Mouse (Mus musculus) kidney, adult 2 months (tissue): ENCODE data around the gene Wbp1. TPM values are rescaled to one million over a fixed set of nuclear protein-coding genes. Genes with fewer than 3 reads are reported as not detected.

Experiments used
- DNase-seq: peaks from one replicate; pipeline ENCODE4 v3.0.0; 2021
- H3K27ac ChIP-seq: fragments of 200-500 bp; 2 replicates; pipeline ENCODE4 v1.5.1; 2012; ENCODE audit warnings: low read depth, low read length, control low read depth, inconsistent platforms; ENCODE audit not compliant: insufficient read depth
- H3K27me3 ChIP-seq: fragments of 200-500 bp; replicated peaks from 2 replicates; pipeline ENCODE4 v1.6.1; 2012; ENCODE audit warnings: mild to moderate bottlenecking, moderate library complexity, low read length, inconsistent platforms; ENCODE audit not compliant: control insufficient read depth, insufficient read depth
- H3K36me3 ChIP-seq: fragments of 200-500 bp; 2 replicates; pipeline ENCODE4 v1.6.1; 2012; ENCODE audit warnings: mild to moderate bottlenecking, moderate library complexity, low read length, inconsistent platforms; ENCODE audit not compliant: control insufficient read depth, insufficient read depth
- H3K4me1 ChIP-seq: fragments of 200-500 bp; 2 replicates; pipeline ENCODE4 v1.6.1; 2011; ENCODE audit warnings: low read length; ENCODE audit not compliant: control insufficient read depth, insufficient read depth
- H3K4me3 ChIP-seq: fragments of 200-500 bp; 2 replicates; pipeline ENCODE4 v1.5.1; 2011; ENCODE audit warnings: mild to moderate bottlenecking, low read depth, low read length, control low read depth; ENCODE audit not compliant: insufficient read depth
- CTCF ChIP-seq: fragments of 200-500 bp; conservative IDR thresholded peaks from 2 replicates; pipeline ENCODE4 v1.5.1; 2011; ENCODE audit warnings: low read depth, mild to moderate bottlenecking, control low read depth, low read length, moderate library complexity, mixed read lengths; ENCODE audit not compliant: insufficient read depth, insufficient read length
- POLR2A ChIP-seq: fragments of 200-500 bp; IDR thresholded peaks from one replicate; pipeline ENCODE4 v1.6.1; 2011; ENCODE audit warnings: low read depth, low read length, control low read depth
- WGBS: fragments of 180-500 bp; shearing (Covaris S2); methylation state at CpG from one replicate; pipeline ENCODE4 v1.1.7; 2018; 5-methylcytosine and 5-hydroxymethylcytosine counted together
- polyA plus RNA-seq: library from polyadenylated mRNA; depleted of rRNA; stranded (reverse); fragments of >200 nt; gene quantifications from 2 replicates; pipeline ENCODE4 v1.2.3, GENCODE M21; 2012; rRNA removed

Gene Wbp1
- polyA plus RNA-seq, 1 experiment, result 203 TPM

- DNase-seq, result peak; percentile 50
- Histone ChIP-seq H3K4me3 (peak within 1 kb of the TSS; percentile 56), H3K36me3 (no peaks in the 10 kb centered on the region), H3K4me1 (no peaks in the 10 kb centered on the region), H3K27ac (peak within 1 kb of the TSS; percentile 92), H3K27me3 (no peaks in the 10 kb centered on the region)
- TF ChIP-seq POLR2A (no peak), CTCF (no peak)
- whole genome bisulfite sequencing, result under 1% methylated on average over 54 of the region's 54 CpGs
Observed at GRCm38 (mm10) chr6:83077630-83078323, 43.6 kb downstream of the Wbp1 start, which contains the start of gene Pcgf1. Gene Pcgf1, plus strand, starts transcription at chr6:83077869.

GRCm38 (mm10) chr6:83074979-83075378, 46.4 kb downstream of the Wbp1 start:
- H3K4me3 ChIP-seq, result no peak overlapping the region
- WGBS, result 22% methylated on average over 2 of the region's 2 CpGs
- no peaks in the 10 kb centered on the region for H3K36me3 ChIP-seq
- H3K4me1 ChIP-seq, result no peaks in the 10 kb centered on the region
- peak; percentile 42 for DNase-seq
- no peak overlapping the region for H3K27ac ChIP-seq
- H3K27me3 ChIP-seq, result peaks cover 12% of the 10 kb centered on the region
- TF ChIP-seq CTCF, result no peak

GRCm38 (mm10) chr6:83071220-83071619, 50.1 kb downstream of the Wbp1 start:
- no peaks in the 10 kb centered on the region for H3K4me1 ChIP-seq
- no peak for DNase-seq
- TF ChIP-seq CTCF, result no peak
- no peak for TF ChIP-seq POLR2A
- no peak overlapping the region for H3K4me3 ChIP-seq
- 6% methylated on average over 24 of the region's 24 CpGs for WGBS
- H3K27me3 ChIP-seq, result peaks cover 23% of the 10 kb centered on the region
- H3K36me3 ChIP-seq, result no peaks in the 10 kb centered on the region
- no peak overlapping the region for H3K27ac ChIP-seq

- Histone ChIP-seq H3K4me3 (no peak overlapping the region), H3K27me3 (peaks cover 23% of the 10 kb centered on the region), H3K36me3 (no peaks in the 10 kb centered on the region), H3K27ac (no peak overlapping the region), H3K4me1 (no peaks in the 10 kb centered on the region)
- WGBS, result 3% methylated on average over 58 of the region's 58 CpGs
- TF ChIP-seq CTCF, result no peak
- no peak for TF ChIP-seq POLR2A
- DNase-seq, result peak; percentile 27
Observed at GRCm38 (mm10) chr6:83070311-83071219, 50.8 kb downstream of the Wbp1 start.

- H3K27ac ChIP-seq, result no peak within 1 kb of the TSS
- H3K4me3 ChIP-seq, result no peak within 1 kb of the TSS
- DNase-seq, result no peak
- no peaks in the 10 kb centered on the region for H3K4me1 ChIP-seq
- peaks cover 23% of the 10 kb centered on the region for H3K27me3 ChIP-seq
- WGBS, result 1% methylated on average over 10 of the region's 10 CpGs
- no peak for TF ChIP-seq CTCF
- no peak for TF ChIP-seq POLR2A
- H3K36me3 ChIP-seq, result no peaks in the 10 kb centered on the region
Observed at GRCm38 (mm10) chr6:83070247-83070310, 51.3 kb downstream of the Wbp1 start, which contains the start of gene Tlx2. Gene Tlx2, minus strand, starts transcription at chr6:83070293.

GRCm38 (mm10) chr6:83069488-83070246, 51.7 kb downstream of the Wbp1 start:
- peaks cover 23% of the 10 kb centered on the region for H3K27me3 ChIP-seq
- H3K4me3 ChIP-seq, result no peak overlapping the region
- H3K36me3 ChIP-seq, result no peaks in the 10 kb centered on the region
- DNase-seq, result no peak
- WGBS, result 2% methylated on average over 69 of the region's 69 CpGs
- H3K27ac ChIP-seq, result no peak overlapping the region
- no peak for TF ChIP-seq POLR2A
- no peak for TF ChIP-seq CTCF
- no peaks in the 10 kb centered on the region for H3K4me1 ChIP-seq

Other genes with a start within 250 kb of the Wbp1 start
- gene Sema4f, start 181.8 kb downstream of the Wbp1 start, polyA plus RNA-seq, result 0.12 and 0.28 TPM in 2 replicates
- 0.16 and 0.22 TPM in 2 replicates for gene M1ap, start 174.7 kb downstream of the Wbp1 start, polyA plus RNA-seq
- gene Dok1, start 88.1 kb downstream of the Wbp1 start, polyA plus RNA-seq, result 4.3 and 4.5 TPM in 2 replicates
- 3.1 and 3.6 TPM in 2 replicates for gene Loxl3, start 87.4 kb downstream of the Wbp1 start, polyA plus RNA-seq
- 442 and 596 TPM in 2 replicates for gene Aup1, start 67.0 kb downstream of the Wbp1 start, polyA plus RNA-seq
- gene Htra2, start 66.3 kb downstream of the Wbp1 start, polyA plus RNA-seq, result 39.6 and 40.2 TPM in 2 replicates
- 8.8 and 11.0 TPM in 2 replicates for gene Dqx1, start 63.7 kb downstream of the Wbp1 start, polyA plus RNA-seq
- gene Tlx2, start 51.3 kb downstream of the Wbp1 start, polyA plus RNA-seq, result 0.34 and 0.36 TPM in 2 replicates
- 18.6 and 20.5 TPM in 2 replicates for gene Pcgf1, start 43.7 kb downstream of the Wbp1 start, polyA plus RNA-seq
- 1.4 and 2.5 TPM in 2 replicates for gene Lbx2, start 35.2 kb downstream of the Wbp1 start, polyA plus RNA-seq
- gene Ccdc142, start 20.0 kb downstream of the Wbp1 start, polyA plus RNA-seq, result 3.0 and 5.9 TPM in 2 replicates
- gene Gm42688, start 19.9 kb downstream of the Wbp1 start, polyA plus RNA-seq, result 4.3 and 4.4 TPM in 2 replicates
- 91.1 and 91.7 TPM in 2 replicates for gene Mrpl53, start 12.5 kb downstream of the Wbp1 start, polyA plus RNA-seq
- gene Mogs, start 6.1 kb downstream of the Wbp1 start, polyA plus RNA-seq, result 35.5 and 42.3 TPM in 2 replicates
- gene Ino80b, start 3.9 kb upstream of the Wbp1 start, polyA plus RNA-seq, result 19.0 and 29.8 TPM in 2 replicates
- gene Rtkn, start 13.9 kb upstream of the Wbp1 start, polyA plus RNA-seq, result 73.6 and 96.1 TPM in 2 replicates
- 4.4 and 4.7 TPM in 2 replicates for gene Wdr54, start 34.8 kb upstream of the Wbp1 start, polyA plus RNA-seq
- 1.4 and 1.6 TPM in 2 replicates for gene 1700003E16Rik, start 34.8 kb upstream of the Wbp1 start, polyA plus RNA-seq
- gene Dctn1, start 44.4 kb upstream of the Wbp1 start, polyA plus RNA-seq, result 93.1 and 117 TPM in 2 replicates
- 3.3 TPM in 2 replicates for gene Slc4a5, start 98.3 kb upstream of the Wbp1 start, polyA plus RNA-seq
- gene Mthfd2, start 204.3 kb upstream of the Wbp1 start, polyA plus RNA-seq, result 2.3 and 2.4 TPM in 2 replicates
- 17.9 and 23.5 TPM in 2 replicates for gene Mob1a, start 204.5 kb upstream of the Wbp1 start, polyA plus RNA-seq
- gene Bola3, start 227.6 kb upstream of the Wbp1 start, polyA plus RNA-seq, result 85.2 and 125 TPM in 2 replicates